Mouse (Mus musculus) ES-CJ7 (cell line): ENCODE data around the gene Cald1.
A peak's percentile ranks its signal among the peaks of the same experiment; 100 is the strongest.

Experiments used
- DNase-seq: peaks from one replicate; pipeline ENCODE4 v3.0.0; 2011; ENCODE audit warnings: low read depth, low spot score

Gene Cald1

GRCm38 (mm10) chr6:34598121-34599065 is at the start of gene Cald1:
Gene Cald1 (plus strand): TSS chr6:34598500.
- peak; percentile 70 for DNase-seq

DNA sequence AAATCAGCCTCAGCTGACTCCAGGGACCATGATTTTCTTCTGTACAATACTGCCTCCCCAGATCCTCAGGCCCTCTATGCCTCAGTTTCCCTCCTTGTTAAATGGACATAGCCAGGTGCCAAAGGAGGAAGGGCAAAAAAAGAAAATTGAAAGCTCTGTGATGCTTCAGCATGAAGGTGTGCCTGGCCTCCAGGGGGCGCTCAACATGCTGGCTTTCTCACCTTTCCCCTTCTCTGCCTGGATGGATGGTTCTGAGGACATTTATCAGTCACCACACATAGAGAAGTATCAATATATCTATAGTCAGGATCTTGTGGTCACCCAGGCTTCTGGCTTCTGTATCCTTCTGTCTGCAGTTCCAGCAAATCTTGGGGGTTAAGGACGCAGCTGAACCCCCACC is 49.3 kb upstream of the Cald1 start:
- peak; percentile 70 for DNase-seq

DNA sequence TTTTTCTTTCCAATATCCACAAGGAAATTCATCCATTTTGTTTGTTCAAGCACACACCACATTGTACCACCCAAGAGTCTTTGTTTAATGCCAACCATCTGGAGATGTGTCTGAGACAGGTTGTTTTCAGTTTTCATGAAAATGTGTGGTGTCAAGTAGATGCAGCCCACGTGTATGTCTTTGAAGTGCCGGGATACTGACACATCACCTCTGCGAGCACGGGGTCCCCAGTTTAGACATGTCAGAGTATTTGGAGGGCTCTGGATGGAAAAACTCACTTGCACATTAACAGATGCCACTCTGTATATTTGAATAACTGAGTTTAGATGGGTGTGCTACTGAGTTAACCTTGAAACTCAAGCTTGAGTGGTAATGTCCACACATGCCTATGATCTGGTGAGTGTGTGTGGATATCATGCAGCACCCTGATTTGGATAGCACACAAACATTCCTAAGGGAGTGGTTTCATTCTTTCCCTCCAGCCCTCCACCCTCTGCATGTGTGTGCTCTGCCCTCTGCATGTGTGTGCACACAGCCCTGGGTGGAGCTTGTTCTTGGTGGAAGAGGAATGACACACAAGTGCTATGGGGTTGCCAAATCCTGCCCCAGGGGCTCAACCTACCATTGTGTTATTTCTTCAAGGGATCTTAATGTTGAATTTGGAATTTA is 45.7 kb upstream of the Cald1 start:
- DNase-seq = no peak

GRCm38 (mm10) chr6:34554291-34554997 is 43.9 kb upstream of the Cald1 start:
- peak; percentile 88 for DNase-seq

DNA sequence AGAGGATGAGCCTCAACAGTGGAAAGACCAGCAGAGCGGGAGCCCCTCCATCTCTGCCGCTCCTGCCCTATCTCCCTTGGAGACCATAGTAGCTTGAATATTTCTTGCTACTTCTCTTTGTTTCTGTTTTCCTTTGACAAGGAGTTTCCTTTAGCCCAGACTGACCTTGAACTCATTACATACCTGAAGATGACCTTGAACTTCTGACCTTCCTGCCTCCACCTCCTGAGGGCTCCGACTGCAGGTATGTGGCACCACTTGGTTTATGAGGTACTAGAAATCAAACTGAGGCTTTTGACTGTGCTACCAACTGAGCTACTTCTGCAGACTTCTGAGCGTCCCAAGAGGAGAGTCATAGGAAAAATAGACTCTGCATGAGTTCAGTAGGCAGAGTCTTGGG is 38.8 kb upstream of the Cald1 start:
- peak; percentile 90 for DNase-seq

DNA sequence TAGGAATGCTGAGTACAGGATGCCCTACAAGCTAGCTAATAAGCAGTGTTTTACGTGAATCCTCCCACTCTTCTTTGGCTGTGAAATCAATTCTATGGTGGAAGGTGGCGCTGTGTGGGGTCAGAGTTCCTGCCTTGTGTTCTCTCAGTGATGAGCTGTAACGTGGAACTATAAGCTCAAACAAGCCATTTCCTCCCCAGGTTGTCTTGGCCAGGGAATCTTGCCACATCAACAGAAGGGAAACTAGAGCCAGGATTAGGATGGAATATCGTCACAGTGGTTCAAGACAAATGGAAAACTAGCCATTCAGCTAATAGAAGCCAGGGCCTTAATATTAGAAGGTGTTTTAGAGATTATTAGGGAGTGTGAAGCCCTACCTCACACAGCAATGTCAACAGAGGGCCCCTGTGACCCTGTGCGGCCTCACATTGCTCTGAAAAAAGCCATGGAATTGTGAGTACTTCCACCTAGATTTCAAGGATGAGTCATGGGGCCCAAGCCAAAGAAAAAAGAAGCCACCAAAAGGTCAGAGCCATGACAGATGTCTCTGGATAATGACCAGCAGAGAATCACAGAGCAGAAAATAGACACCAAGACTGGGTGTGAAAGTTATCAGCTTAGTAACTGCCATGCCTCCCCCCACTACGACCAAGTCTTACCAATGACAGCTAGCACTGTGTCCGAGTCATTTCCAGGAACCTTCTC is 33.0 kb upstream of the Cald1 start:
- DNase-seq = no peak

DNA sequence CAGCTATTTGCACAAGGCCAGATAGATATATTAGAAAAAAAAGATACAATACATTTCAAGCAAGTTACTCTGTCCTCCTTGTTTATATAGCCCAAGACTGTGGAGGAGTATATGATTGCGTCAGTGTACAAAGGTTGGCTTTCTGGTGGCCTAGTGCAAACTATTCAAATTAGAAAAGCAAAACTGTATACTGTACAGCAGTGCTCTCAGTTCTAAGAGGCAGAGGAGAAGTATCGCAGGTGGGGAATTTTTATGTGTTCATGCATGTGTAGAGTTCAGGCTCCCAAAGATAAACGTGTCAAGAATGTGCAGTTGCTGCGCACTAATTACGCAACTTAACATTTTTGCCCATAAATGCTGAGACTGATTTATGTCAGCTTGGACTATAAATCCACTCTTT is 31.0 kb upstream of the Cald1 start:
- no peak for DNase-seq

- DNase-seq = no peak
Observed at GRCm38 (mm10) chr6:34579504-34580068, 18.7 kb upstream of the Cald1 start.

GRCm38 (mm10) chr6:34583365-34583764 is 14.9 kb upstream of the Cald1 start:
- no peak for DNase-seq

GRCm38 (mm10) chr6:34588066-34588465 is 10.2 kb upstream of the Cald1 start:
- DNase-seq = no peak

GRCm38 (mm10) chr6:34590716-34591115 is 7.6 kb upstream of the Cald1 start:
- no peak for DNase-seq

DNA sequence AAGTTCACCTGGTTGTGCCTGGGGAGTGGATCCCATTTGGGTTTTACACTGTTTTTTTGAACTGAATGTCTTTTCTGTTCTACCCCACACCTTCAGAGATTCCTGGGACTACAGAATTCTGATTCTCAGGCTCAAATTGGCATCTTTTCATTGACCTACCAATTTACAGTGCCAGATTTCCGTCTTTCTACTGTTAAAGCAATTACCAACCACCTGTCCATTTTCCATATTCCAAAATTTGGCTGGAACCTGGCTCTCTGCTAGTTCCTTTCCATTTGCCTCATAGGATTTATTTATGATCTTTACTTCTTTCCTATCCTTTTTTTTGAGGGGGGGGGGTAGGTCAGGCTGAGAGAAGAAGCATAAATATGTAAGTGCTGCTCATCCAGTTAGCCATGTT is 4.9 kb upstream of the Cald1 start:
- no peak for DNase-seq

DNA sequence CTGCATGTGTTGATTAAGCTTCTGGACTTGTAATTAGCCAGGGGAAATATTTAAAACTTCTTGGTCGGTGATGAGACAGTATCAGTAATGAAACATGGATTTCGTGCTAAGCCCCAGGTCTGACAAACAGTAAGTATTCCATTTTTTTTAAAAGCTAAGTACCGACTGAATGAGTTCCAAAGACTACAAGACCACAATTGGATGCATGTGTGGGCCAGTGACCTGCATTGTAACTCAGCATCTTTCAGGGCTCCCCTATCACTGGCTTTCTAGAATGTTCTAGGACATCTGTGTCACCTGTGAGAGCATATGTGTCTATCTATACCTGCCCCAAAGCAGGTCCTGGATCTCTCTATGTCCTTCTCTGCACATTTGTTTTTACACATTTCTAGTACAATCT is 984 bp upstream of the Cald1 start:
- DNase-seq = no peak

DNA sequence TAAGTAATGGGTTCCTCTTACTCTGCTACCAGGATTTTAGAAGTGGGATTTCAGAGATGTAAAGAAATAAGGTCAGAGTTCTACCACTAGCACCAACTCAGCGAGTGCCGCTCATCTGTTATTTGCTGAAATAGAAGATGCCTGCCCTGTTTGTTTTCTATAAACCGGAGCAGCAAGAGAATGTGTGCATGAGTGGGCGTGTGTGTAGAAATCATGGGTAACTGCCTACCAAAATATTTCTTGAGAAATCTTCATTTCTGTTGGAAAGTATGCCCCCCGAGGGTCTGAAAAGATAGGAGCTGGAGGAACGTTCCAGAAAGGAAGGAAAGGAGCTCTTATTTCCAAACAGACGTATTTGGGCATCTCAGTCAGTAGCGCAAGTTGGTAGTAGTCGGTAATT is 871 bp downstream of the Cald1 start:
- no peak for DNase-seq

- no peak for DNase-seq
Observed at GRCm38 (mm10) chr6:34599631-34600111, 1.4 kb downstream of the Cald1 start.

GRCm38 (mm10) chr6:34600850-34601249 is 2.5 kb downstream of the Cald1 start:
- no peak for DNase-seq

DNA sequence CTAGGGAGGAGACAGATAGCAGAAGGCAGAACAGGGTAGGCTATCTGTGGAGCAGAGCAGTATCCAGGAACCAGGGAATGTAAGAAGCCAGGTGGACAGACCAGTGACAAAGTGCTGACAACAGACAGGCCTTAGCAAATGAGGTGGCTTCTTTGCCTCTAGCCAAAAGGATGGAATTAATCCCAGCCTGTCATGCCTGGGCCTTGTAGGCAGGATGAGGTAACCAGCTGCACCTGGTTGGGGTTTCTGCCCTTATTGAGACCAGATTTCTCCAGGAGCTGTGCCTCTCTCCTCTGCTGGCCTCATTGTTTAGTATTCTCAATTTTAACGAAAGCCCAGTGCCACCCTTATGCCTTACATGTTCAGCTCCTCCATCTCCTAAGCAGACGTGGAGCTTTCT is 3.8 kb downstream of the Cald1 start:
- no peak for DNase-seq

GRCm38 (mm10) chr6:34606407-34606806 is 8.1 kb downstream of the Cald1 start:
- DNase-seq = no peak

DNA sequence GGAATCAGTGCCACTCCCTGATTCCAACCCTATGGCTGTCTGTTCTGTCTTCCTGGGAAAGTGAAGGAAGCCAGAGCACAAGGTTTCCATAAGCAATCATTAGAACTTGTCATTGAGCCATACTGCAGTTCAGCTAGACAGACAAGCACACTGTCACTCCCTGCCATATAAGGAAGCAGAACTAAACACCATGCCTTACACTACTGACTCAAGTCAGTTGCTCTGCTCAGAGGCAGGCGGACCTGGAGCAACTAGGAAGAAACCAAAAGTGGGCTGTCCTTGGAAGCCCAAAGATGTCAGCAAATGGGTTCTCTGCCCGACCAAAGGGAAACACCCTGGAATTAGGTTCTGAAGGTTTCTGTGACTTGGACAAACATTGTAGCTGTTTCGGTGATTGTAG is 10.3 kb downstream of the Cald1 start:
- DNase-seq = no peak

DNA sequence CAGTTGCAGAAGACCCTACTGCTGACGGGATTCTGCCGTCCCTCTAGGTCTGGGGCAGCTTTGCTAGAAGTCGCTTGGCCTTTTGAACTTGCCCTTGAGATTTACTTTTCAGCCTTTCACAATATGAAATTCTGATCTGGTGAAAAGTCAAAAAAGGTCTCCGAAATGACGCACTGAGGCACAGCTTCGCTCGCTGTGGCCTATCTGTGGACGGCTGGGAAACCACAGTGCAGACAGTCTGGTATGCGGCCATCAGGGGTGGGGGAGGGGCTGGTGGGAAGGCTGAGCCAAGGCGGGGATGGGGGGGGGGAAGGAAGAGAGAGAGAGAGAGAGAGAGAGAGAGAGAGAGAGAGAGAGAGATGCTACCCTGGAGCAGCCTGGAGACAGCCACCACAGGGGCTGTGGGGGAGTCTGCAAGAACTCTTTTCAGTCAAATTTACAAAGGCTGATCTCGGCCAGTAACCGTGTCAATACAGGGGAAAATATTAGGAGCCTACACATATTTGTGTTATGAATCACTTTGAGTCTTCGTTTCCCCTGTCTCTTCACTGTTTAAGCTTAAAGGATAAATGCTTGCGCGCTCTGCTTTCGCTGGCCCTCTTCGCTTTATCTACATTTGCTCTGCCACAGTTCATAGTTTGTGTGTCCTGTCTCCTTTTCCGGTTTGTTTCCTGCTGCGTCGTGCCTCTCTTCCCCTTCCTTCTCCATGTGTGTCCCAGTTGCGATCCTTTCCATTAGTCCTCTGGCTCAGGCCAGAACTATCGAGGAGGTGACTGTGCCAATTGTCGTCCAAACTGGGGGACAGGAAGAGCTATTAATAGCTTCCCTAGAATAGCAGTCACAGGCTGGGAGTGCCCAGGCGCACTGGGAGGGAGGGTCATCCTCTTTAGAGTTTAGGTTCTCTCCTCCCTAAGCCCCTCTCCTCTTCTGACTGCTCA is 11.9 kb downstream of the Cald1 start:
- DNase-seq = peak; percentile 56
